Mouse (Mus musculus) cerebellum, adult 2 months (tissue): Measurements from ENCODE around the gene Hist1h3d.
"Not testable (repeated sequence)": the region's sequence is repeated elsewhere in the genome, so short reads cannot be mapped to it uniquely, and the experiment has no call there.

Experiments used
- CTCF ChIP-seq: fragments of 200-500 bp; IDR thresholded peaks from 2 replicates; pipeline ENCODE4 v1.5.1; 2011; ENCODE audit warnings: low read depth, mild to moderate bottlenecking, control low read depth, low read length, moderate library complexity, borderline replicate concordance; ENCODE audit not compliant: insufficient read depth
- POLR2A ChIP-seq: fragments of 200-500 bp; IDR thresholded peaks from 2 replicates; pipeline ENCODE4 v1.6.1; 2011; ENCODE audit warnings: low read length, control low read depth, borderline replicate concordance; ENCODE audit not compliant: insufficient read depth

GRCm38 (mm10) chr13:23574546-23575170, 905 bp upstream of the Hist1h3d start:
- TF ChIP-seq CTCF, POLR2A: not testable (repeated sequence)
